Mouse (Mus musculus) megakaryocyte, embryonic 14.5 days (primary cell): ENCODE measurements around the gene Thbd. TPM values are rescaled to one million over a fixed set of nuclear protein-coding genes. Genes with fewer than 3 reads are reported as not detected.

Experiments
- H3K27me3 ChIP-seq: replicated peaks from 2 replicates; pipeline ENCODE3; 2012; ENCODE audit warnings: inconsistent platforms
- H3K36me3 ChIP-seq: replicated peaks from 2 replicates; pipeline ENCODE3; 2012; ENCODE audit warnings: low read length, inconsistent platforms, mixed read lengths
- H3K4me1 ChIP-seq: 2 replicates; pipeline ENCODE4 v1.6.1; 2012; ENCODE audit warnings: inconsistent platforms
- H3K4me3 ChIP-seq: replicated peaks from 2 replicates; pipeline ENCODE3; 2012; ENCODE audit warnings: moderate library complexity, mild to moderate bottlenecking, inconsistent platforms
- H3K9me3 ChIP-seq: 2 replicates; pipeline ENCODE4 v1.6.1; 2012; ENCODE audit warnings: inconsistent platforms
- FLI1 ChIP-seq: IDR thresholded peaks from 2 replicates; pipeline ENCODE4 v1.6.1; 2012; ENCODE audit warnings: low read length, inconsistent platforms, mixed read lengths
- GATA1 ChIP-seq: IDR thresholded peaks from 3 replicates; pipeline ENCODE4 v1.6.1; 2012; ENCODE audit warnings: mixed read lengths, low read length, inconsistent platforms, borderline replicate concordance
- polyA plus RNA-seq: library from polyadenylated mRNA; stranded (reverse); fragments of >175 nt; gene quantifications from 2 replicates; pipeline ENCODE4 v1.2.3, GENCODE M21; 2012; ENCODE audit warnings: low replicate concordance; ENCODE audit not compliant: insufficient read depth

Gene Thbd
- polyA plus RNA-seq, 1 experiment = 1.2 TPM

DNA sequence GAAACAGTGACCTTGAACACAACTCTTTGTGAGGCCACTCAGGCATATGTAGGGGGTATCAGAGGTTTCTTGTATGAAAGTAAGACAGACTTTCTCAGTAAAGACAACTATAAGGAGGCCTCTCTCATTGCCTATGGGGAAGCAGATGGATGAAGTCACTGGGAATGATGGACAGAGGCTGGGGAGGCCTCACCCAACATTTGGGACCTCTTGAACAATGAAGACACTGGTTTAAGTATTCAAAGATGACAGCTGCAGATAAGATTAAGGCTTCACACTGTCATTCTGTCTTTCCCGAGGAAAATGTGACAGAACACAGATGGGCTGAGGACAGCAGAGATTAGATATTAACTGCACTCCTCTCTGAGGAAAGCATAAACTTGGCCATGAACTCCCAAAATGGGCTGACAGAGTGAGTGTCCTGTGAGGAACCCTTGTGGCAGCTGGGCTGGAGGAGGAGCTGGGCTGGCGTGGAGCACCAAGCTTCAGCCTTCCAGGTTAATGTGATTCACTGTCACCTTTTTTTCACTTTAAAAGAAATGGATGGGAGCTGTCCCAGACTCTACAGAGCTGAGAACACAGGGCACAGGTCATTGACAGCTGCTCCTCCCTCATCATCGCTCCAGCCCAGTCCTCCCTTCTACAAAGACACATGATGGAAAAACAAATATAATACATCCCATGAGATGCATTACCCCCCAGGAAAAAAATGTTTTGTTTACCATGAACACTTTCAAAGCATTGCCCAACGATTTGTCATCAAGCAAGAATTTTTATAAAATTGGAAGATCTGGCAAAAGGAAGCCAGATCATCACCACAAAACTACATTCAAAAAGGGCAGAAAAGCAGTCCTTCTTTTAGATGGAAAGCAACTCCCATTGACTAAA, 36.0 kb downstream of the Thbd start:
- Histone ChIP-seq H3K4me1 (peaks cover 41% of the 10 kb centered on the region), H3K4me3 (no peak overlapping the region), H3K36me3 (no peaks in the 10 kb centered on the region), H3K27me3 (peaks cover 7% of the 10 kb centered on the region), H3K9me3 (no peaks in the 10 kb centered on the region)
- TF ChIP-seq GATA1 (no peak), FLI1 (no peak)

DNA sequence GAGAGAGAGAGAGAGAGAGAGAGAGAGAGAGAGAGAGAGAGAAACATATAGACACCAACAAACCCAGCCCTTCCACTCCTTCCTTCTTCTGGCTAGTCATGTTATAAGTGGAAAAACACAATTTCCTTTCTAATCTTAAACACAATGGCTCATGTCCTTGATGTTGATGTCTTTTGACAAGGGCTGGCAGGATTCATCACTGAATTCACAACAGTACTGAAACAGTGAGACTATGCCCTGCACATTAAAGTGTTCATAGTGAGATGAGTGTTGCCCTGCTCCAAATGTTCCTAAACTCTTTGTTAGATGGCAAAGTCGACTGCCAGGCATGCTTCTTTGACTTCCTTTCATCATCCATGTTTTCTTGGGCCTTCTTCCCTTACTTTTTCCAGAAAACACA, 42.8 kb downstream of the Thbd start:
- 0 out of 2 replicates have a peak, but pooled peaks cover under 1% of the 10 kb centered on the region for H3K9me3 ChIP-seq
- no peak overlapping the region for H3K4me3 ChIP-seq
- TF ChIP-seq GATA1 (no peak), FLI1 (no peak)
- peaks cover 11% of the 10 kb centered on the region for H3K27me3 ChIP-seq
- H3K4me1 ChIP-seq = peaks cover 21% of the 10 kb centered on the region
- H3K36me3 ChIP-seq = no peaks in the 10 kb centered on the region

DNA sequence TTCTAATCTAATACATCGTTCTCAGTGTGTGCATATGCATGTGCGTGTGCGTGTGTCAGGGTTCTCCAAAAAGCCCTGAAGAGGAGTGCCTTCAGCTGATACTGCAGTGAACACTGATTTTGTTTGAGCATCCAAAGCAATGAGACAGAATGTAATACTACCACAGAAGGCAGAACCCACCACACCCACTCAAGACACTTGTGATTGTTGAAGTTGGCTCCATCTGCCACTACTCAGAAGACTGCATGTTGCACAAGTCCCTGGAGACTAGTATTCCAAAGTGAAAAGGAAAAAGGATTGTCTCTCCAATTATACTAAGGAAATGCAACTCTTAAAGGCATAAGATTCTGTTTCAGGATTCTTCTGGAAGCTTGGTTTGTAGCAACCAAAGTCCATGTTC, 43.5 kb downstream of the Thbd start:
- Histone ChIP-seq H3K36me3 (no peaks in the 10 kb centered on the region), H3K4me1 (peaks cover 21% of the 10 kb centered on the region), H3K9me3 (0 out of 2 replicates have a peak, but pooled peaks cover 2% of the 10 kb centered on the region), H3K4me3 (no peak overlapping the region), H3K27me3 (peaks cover 11% of the 10 kb centered on the region)
- TF ChIP-seq FLI1 (no peak), GATA1 (no peak)

- H3K4me1 ChIP-seq = peaks cover 18% of the 10 kb centered on the region
- H3K36me3 ChIP-seq = no peaks in the 10 kb centered on the region
- TF ChIP-seq GATA1 (no peak), FLI1 (no peak)
- H3K9me3 ChIP-seq = 0 out of 2 replicates have a peak, but pooled peaks cover 2% of the 10 kb centered on the region
- H3K27me3 ChIP-seq = peaks cover 2% of the 10 kb centered on the region
- no peak overlapping the region for H3K4me3 ChIP-seq
Measured at GRCm38 (mm10) chr2:148357145-148357544, 50.8 kb downstream of the Thbd start.

Other genes with a start within 250 kb of the Thbd start
- not detected in 2 replicates for gene Sstr4, start 12.8 kb downstream of the Thbd start, polyA plus RNA-seq
- gene Cd93, start 35.4 kb upstream of the Thbd start, polyA plus RNA-seq = 1.2 TPM in 1 of 2 replicates, not detected in the other